Mouse (Mus musculus) layer of hippocampus, postnatal 10 days (tissue): ENCODE data around the gene Hormad2. TPM values are rescaled to one million over a fixed set of nuclear protein-coding genes. Genes with fewer than 3 reads are reported as not detected.

Experiments used
- DNase-seq, 2 experiments: peaks; one replicate each; pipeline ENCODE4 v3.0.0; 2021; ENCODE audit warnings: low spot score in 2 of 2
- total RNA-seq, 2 experiments: library from RNA; stranded (reverse); gene quantifications; 2 replicates each; pipeline ENCODE4 v1.2.3; 2021

Hormad2 gene
- total RNA-seq, 2 experiments from 2014 or later: not detected

- DNase-seq: no peak
These were observed 136.7 kb downstream of the Hormad2 start for GRCm38 (mm10) chr11:4304203-4304602.

- DNase-seq: no peak
These were observed 137.9 kb downstream of the Hormad2 start for GRCm38 (mm10) chr11:4303033-4303432.

- DNase-seq: no peak
These were observed 138.5 kb downstream of the Hormad2 start for GRCm38 (mm10) chr11:4302363-4302913.

GRCm38 (mm10) chr11:4300683-4301082 is 140.2 kb downstream of the Hormad2 start:
- no peak for DNase-seq

GRCm38 (mm10) chr11:4299735-4300474 is 141.0 kb downstream of the Hormad2 start:
- DNase-seq: no peak

GRCm38 (mm10) chr11:4299191-4299590 is 141.7 kb downstream of the Hormad2 start:
- no peak for DNase-seq

- DNase-seq: no peak
These were observed 142.3 kb downstream of the Hormad2 start for GRCm38 (mm10) chr11:4298615-4299014.

- no peak for DNase-seq
These were observed 143.2 kb downstream of the Hormad2 start for GRCm38 (mm10) chr11:4297753-4298152.

GRCm38 (mm10) chr11:4296610-4297275 is 144.2 kb downstream of the Hormad2 start:
- DNase-seq: no peak

Other genes starting within 250 kb of the Hormad2 start
- gene Castor1, start 222.9 kb downstream of the Hormad2 start, total RNA-seq: 1 to 10 TPM; 4.0 to 5.5 TPM
- not detected for gene Osm, start 204.7 kb downstream of the Hormad2 start, total RNA-seq
- gene Lif, start 183.5 kb downstream of the Hormad2 start, total RNA-seq: under 1 TPM; 0.59 to 0.71 TPM
- gene Mtmr3, start 153.8 kb upstream of the Hormad2 start, total RNA-seq: 10 to 100 TPM; 59.0 to 62.6 TPM
- not detected for gene Gm11032, start 179.0 kb upstream of the Hormad2 start, total RNA-seq
- 10 to 100 TPM; 23.7 to 24.4 TPM for gene Ascc2, start 196.6 kb upstream of the Hormad2 start, total RNA-seq